Mouse (Mus musculus): Measurements from ENCODE around the gene Pla2g12a.

Pla2g12a gene

DNA sequence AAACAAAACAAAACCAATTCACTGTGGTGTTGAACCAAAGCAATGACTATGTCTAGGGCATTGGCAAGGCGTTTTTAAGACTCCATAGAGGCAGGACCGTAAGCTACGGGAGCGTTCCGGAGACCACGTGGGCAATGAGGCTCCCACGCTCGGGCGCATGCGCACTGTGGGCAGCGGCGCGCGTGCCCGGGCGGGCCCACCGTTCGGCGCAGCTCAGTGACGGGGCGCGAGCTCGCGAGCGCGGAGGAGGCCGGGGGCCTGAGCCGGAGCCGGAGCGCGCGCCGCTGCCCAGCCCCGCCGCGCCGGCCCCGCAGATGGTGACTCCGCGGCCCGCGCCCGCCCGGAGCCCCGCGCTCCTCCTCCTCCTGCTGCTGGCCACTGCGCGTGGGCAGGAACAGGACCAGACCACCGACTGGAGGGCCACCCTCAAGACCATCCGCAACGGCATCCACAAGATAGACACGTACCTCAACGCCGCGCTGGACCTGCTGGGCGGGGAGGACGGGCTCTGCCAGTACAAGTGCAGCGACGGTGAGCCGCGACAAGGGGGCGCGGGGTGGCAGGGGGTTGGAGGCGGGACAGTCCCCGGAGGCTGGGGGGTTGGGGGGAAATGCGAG lies at the start of gene Pla2g12a:
TSS of gene Pla2g12a (plus strand) at position 202 of the 617 bp plus-strand sequence.
- peak; percentile 90 for DNase-seq (ENCODE audit: low spot score)

DNA sequence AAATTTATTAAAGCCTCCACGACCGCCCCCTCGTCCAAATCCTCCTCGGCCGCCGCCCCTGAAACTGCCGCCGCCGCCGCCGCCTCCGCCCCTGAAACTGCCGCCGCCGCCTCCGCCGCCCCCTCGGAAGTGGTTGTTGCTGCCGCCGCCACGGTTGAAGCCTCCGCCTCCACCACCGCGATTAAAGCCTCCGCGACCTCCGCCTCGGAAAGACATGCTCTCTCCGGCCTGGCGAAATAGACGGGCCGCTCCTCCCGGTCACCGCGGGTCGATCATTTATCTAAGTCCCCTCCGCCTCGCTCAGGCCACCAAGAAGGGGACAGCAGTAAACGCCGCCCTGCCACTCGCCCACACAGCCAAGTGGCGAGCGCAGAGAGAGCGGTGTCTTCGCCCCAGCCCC lies 47.8 kb upstream of the Pla2g12a start:
- peak; percentile 9 for DNase-seq (ENCODE audit: low spot score)

DNA sequence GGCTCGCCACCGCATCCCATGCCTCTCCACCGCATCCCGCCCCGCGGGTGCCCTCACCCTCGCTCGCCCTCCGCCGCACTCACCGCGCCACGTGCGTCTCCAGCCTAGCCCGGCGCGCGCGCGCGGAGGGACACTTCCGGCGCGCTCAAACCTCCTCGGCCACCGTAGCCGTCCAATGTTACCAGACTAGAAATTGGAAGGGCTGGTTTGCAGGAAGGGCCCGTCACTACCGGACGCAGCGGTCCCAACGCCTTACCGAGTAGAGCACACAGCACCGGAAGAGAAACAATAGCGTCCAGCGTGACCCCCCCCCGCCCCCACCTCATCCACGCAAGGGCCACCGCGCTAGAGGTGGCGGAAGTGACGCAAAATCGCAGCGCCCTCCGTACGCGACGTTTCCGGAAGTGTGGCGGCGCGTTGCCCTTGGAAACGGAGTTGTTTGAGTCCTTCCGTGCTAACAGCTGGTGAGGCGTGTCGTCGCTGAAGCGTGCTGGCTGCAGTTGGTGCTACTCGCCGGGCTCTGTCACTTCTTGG lies 47.3 kb upstream of the Pla2g12a start, which contains the start of gene Gar1:
TSS of gene Gar1 (minus strand) at position 362 of the 534 bp plus-strand sequence.
- peak; percentile 96 for DNase-seq (ENCODE audit: low spot score)

DNA sequence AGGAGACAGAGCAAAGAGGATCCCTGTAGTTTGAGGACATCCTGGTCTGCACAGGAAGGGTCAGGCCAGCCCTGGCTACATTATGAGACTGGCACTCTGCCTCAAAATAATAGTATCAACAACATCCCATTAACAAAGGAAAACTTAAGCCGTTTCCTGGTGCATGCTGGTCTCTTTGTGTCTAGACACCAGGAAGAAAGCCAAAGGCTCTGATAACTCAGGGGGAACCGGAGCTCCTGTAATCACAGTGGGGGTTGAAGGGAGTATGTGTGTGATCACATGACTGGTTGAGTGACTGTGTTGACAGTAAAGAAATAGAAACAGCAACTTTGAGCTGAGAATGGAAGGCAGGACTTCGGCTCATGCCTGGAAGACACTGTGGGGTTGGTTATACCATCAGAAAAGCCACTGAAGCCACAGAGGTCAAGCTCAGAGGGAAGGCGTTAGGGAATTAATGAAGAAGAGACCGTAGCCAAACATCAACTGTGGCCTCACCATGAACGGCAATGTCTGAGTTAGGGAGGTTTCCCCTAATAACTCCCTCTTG lies 42.9 kb upstream of the Pla2g12a start, which contains the start of gene Cfi:
TSS of gene Cfi (plus strand) at position 497 of the 547 bp plus-strand sequence.
- DNase-seq (ENCODE audit: low spot score): peak; percentile 36

DNA sequence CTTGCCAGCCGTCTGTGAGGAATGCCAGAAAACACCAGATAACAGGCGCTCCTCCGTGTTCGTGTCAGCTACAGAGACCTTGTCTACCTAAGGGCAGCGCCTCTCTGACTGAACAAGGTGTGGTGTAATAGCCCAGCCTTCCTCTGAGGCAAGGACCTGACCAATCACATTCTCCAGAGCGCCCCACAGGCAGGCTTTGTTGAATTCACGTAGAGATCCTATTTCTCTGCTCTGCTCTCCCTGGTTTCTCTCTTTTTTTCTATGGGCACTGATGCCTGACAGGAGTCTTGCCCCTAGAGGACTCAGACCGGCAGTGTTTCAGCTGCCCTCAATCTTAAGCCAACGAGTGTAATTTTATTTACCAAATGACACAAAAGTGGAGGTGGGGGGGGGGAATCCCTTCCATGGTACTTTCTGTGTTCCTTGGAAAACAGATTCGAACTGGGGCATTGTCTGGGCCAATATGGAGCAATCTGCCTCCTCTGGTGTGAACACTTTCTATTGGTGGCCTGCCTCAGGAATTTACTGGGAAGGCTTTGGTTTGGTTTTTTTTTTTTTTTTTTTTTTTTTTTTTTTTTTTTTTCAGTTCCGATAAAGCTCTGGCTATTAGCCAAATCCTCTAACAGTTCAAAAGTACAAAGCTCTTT lies 42.2 kb upstream of the Pla2g12a start:
- peak; percentile 46 for DNase-seq (ENCODE audit: low spot score)

DNA sequence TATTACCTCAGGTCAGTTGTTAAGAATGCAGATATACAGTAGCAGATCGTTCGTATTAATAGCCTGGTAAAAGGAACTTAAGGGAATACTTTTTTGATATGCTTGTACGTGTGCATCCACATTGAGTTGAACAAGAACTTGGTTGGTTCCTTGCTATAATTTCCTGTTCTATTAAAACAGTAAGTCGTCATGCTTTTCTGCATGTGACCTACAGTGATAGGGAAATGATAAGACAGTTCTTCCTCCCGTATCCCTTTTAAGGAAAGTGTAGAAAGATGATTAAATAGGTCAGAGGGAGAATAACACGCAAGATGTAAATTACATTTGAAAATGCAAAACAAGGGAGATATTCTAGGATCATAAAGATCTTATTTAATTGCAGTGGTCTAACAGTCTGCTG lies 41.4 kb upstream of the Pla2g12a start:
- no peak for DNase-seq (ENCODE audit: low spot score)

DNA sequence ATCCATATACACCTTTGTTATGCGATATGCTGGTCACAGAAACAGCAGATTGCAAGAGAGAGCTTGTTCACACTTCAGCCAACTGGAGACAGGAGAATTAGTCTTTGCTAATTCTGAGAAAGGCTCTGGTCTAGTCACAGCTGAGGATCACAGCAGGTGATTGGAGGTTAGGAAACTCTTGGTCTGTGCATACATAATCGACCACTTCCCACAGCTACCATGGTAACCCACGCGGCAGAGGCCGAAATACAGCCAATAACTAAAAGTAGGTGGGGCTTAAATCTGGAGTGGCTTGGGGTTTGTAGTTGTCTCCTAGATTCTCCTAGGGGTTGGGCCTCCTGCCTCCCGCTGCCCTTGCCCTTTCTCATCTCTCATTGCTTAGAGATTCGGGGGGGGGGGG lies 40.4 kb upstream of the Pla2g12a start:
- DNase-seq (ENCODE audit: low spot score): no peak

DNA sequence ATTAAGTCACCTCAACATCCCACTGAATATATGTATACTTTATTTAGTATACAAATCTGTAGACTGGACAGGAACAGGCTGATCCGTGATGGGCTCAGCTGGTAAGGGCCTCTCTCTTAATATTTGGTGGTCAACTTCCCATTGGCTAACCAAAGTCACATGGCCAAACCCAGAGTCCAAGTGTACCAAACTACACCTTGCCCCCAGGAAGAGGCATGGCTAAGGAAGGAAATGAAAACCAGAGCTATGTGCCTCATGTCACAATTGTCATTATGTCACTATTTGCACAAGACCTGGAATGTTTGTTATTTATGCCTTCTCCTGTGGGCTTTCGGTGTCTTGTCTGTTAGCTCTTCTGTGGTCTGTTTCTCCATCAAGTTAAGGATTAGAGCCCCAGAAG lies 32.5 kb upstream of the Pla2g12a start:
- no peak for DNase-seq (ENCODE audit: low spot score)

DNA sequence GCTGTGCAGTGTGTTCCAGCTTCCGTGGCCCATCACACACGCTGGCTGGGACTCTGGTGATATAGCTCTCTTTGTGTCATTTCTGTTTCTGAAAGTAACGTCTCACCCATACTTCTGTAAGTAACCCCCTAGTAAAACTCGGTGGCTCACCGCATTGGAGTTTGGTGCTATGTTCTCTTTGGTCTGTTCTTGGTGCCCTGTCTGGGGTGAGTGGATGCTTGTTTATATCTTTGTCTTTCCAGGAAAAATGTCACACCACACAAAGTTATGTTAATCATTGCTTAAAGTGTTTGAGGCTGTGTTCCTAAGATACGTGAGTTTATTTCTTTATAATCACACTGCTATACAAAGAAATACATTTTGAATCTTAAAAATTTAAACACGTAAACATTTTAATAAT lies 31.6 kb upstream of the Pla2g12a start:
- no peak for DNase-seq (ENCODE audit: low spot score)

DNA sequence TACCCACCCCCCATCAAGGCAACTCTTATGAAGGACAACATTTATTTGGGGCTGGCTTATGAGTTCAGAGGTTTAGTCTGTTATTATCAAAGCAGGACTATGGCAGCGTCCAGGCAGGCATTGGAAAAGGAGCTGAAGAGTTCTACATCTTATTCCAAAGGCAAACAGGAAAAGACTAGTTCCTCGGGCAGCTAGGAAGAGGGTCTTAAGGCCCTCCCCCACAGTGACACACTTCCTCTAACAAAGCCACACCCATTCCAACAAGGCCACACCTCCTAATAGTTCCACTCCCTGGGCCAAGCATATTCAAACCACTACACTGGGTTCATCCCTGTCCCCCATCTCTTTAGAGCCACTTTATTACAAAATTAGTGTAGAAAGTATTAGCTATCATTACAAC lies 15.8 kb upstream of the Pla2g12a start:
- DNase-seq (ENCODE audit: low spot score): no peak

DNA sequence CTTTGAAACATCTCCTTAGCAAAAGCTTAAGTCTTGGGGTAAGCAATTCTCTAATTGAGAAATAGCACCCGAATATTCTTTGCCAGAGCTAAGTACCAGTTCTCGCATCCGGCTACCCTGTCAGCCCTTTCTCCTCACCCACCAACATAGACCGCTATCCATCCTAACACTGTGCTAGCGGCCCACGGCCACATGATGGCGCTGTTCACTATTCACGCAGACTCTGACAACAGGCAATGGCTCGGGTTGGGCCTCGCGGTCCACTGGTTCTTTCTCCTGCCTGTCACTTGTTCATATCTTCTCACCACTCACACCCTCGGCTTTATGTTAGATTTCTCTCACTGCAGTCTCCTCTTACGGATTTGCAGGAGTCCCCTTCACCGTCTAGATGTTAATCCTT lies 14.7 kb upstream of the Pla2g12a start:
- peak; percentile 21 for DNase-seq (ENCODE audit: low spot score)

DNA sequence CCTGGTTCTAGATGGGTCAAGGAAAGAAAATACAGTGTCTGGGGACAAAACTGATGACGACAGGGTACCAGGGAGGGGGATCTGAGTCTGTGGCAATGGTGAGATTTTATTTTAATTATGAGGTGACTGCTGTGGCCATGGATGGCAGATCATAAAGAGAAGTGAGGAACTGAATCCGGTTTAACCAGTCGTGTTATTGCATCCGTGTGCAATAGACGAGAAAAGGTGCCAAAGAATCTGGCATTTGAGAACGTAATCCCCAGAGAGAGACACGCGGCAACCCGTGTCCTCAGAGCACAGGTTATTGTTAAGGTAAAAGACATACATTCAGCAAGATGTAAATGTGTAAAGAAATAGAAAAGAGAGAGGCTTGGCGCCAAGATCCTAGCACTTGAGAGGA lies 1.1 kb upstream of the Pla2g12a start:
- no peak for DNase-seq (ENCODE audit: low spot score)

DNA sequence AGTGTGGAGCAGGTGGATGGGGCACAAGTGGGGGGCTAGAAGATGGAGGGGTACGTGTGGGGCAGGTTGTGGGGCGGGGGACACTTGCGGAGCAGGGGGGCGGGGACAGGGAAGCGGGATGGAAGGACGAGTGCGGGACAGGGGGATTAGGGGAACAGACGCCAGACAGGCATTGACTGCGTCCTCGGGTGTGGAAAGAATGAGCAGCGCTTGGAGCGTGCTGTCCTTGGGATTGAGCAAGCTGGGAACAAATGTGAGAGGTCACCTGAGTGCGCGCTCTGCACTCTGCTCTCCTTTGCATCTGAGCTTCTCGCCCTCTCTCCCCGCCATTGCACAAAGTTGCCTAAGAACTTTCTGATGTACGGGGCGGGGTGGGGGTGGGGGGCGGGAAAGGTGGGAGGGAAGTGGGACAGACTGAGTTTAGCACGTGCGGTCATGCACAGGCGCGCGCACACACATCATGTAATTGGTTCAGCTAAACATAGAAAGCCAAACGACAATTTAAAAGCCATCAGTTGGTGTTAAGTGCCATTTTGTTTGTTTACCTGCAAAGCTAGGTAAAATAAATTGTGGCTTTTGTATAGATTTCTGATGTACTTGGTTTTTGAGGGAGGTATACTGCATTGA lies 838 bp downstream of the Pla2g12a start:
- peak; percentile 38 for DNase-seq (ENCODE audit: low spot score)

DNA sequence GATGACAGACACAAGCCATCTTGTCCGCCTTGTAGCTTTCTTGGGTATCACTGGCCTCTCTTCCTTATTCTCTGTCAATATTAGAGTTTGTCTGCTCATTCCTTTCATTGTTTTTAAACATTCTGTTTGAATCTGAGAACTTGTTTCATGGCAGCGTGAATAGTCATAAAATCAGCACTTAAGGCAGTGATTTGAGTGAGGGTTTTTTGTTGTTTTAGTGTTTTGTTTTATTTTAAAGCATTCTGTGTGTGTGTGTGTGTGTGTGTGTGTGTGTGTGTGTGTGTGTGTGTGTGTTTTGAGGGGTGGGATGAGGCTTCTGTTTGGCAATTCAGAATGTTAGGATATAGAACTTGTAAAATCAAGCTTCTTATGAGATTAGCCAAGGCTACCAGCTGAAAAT lies 1.5 kb downstream of the Pla2g12a start:
- DNase-seq (ENCODE audit: low spot score): no peak

DNA sequence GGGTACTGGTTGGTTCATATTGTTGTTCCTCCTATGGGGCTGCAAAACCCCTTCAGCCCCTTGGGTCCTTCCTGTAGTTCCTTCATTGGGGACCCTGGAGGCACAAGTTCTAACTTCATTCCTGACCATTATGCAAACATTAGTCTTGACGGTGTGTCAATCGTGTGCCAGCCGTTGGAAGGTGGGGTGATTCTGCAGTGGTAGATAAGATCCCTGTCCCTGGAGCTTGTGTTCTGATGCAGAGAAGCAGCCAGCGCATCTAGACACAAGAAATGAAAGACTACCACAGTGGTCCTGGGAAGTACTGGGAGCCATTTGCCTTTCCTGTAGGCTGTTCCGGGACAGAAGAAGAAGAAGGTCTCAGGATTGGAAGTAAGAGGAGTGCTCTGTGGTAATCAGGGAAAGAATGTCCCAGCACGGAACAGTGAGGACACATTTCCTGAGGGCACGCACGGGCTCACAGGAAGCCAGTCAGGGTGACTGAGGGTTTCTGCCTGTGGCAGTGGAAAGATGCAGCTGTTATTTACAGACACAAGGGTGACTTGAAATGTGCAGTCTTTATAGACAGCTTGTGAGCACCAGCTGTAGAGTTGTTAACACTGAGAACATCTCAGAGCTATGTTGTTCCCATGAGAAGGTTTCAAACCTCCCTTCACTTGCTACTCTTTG lies 2.7 kb downstream of the Pla2g12a start:
- DNase-seq (ENCODE audit: low spot score): no peak

DNA sequence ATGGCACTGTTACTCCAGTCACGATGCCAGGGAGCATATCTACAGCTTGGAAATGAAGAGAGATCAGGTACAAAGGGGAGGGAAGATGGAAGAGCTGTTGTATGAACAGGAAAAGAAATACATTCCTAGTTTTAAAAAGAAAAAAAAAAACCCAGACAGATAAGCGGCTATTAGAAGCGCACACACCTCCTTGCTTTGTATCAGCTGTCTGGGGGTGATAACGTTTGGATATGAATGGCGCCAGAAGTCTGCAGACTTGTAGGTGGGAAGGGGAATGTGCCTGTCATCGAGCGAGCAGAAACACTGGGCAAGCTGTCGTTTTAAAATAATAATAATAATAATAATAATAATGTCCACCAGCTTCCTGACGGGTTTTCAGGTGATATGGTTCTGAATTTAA lies 7.2 kb downstream of the Pla2g12a start:
- no peak for DNase-seq (ENCODE audit: low spot score)

DNA sequence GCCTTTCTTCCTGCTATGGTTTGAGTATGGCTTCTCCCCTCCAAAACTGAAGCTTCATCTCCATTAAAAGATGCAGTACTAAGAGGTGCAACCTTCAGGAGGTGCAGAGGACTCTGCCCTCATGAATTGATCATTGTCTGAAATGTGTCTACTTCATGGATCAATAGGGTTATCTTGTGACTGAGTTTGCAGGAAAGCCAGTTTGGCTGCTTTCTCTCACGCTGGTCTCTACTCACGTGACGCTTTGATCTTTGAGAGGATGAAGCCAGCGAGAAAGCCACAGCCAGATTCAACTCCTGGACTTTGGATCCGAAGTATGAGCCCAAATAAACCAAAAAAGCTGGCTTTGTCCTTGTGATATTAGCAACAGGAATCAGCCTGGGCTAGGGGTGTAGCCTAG lies 8.0 kb downstream of the Pla2g12a start:
- DNase-seq (ENCODE audit: low spot score): no peak

DNA sequence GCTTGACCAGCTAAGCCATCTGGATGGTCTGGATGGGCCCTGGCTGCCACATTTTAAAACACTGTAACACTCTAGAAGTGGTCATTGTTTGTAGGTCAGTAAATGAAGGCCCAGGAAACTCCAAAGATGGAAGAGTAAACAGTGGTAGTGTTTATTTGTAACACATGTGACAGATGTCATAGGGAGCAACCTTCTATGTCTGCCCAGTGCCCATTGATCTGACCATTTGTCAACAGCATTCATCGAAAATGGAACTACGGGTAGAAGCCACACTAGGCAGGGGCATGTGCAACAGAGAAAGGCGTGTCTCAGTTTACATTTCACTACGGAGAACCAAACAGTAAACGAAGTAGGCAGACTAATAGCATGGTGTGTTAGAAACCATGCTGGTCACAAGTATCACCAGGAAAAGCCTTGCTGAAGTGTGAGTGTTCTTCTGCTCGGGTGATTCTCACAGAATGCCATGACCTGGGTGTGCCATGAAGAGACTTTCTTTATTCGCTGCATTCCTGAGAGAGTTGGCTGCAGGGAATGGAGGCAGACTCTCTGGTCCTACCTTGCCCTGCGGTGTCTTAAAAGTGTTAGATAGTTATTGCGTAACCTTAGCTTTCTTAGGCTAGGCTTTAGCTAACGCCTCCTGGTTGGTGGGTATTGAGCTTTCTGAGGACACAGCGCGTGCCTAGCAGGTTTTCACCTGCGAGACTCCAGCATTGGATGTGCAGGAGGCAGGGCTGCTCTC lies 9.5 kb downstream of the Pla2g12a start:
- no peak for DNase-seq (ENCODE audit: low spot score)

DNA sequence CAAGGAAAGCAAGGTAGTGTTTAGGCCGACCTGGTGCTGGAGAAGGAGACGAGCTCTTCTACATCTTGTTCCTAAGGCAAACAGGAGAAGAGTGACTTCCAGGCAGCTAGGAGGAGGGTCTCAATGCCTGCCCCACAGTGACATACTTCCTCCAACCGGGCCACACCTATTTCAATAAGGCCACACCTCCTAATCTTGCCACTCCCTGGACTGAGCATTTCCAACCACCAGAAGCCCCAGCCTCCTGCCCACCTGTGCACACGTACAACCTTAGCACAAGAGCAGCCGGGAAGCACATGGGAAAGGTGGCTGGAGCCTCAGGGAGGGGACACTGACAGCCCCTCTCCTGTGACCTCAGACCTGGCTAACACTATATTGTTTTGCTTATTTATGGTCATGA lies 13.6 kb downstream of the Pla2g12a start:
- no peak for DNase-seq (ENCODE audit: low spot score)

DNA sequence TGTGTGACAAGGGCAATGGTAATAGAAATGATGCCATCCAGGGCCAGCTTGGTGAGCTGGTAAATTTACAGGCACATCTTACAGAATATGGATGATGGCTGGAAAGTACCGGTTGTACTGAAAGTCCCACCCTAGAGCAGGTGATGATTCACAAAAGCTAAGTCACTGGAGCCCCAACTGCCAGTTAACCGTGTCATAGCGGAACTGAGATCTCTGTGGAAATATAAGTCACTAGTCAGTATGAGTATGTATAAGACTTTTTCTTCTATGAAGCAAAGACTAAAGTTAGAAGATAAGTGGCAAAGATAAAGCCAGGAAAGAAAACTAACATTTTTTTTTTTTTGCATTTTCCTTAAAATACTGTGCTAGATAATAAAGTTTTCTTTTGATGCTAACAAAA lies 14.7 kb downstream of the Pla2g12a start:
- DNase-seq (ENCODE audit: low spot score): no peak

DNA sequence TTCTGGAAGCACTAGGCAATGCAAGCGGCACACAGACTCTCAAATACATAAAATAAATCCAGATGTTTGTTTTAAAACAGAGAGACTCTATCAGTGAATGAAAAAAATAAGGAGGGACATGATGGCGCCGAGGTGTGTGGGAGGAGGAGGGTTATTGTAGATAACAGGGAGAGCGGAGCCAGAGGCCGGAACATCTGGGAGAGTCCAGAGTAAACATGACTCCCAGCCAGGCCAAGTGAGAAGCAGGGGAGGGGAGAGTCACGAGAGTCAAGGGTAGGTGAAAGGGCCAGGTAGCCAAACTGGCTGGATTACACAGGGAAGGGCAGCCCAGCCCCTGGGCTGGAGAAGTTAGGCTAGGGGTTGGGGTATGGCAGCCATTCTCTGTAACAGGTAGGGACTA lies 18.2 kb downstream of the Pla2g12a start:
- DNase-seq (ENCODE audit: low spot score): no peak

DNA sequence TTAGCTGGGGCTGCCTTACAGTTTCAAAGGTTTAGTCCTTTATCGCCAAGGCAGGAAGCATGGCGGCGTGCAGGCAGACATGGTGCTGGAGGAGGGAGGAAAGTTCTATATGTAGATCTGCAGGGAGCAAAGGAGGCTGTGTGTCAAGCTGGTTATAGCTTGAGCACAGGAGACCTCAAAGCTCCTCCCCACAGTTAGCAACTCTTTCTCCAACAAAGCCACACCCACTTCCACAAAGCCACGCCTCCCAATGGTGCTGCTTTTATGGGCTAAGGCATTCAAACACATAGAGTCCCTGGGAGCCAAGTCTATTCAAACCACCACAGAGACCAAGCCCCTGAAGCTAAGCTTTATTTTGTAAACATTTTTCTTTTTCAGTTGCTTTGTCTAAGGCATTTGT lies 20.5 kb downstream of the Pla2g12a start:
- DNase-seq (ENCODE audit: low spot score): no peak

Data from lung, postnatal 25 days (tissue).